Mouse (Mus musculus) small intestine, adult 2 months (tissue): Measurements from ENCODE around the gene Cmip.

ENCODE experiments used
- CTCF ChIP-seq: fragments of 200-500 bp; IDR thresholded peaks from 2 replicates; pipeline ENCODE4 v1.5.1; 2012; ENCODE audit warnings: low read depth, mild to moderate bottlenecking, control low read depth, inconsistent platforms, low read length, moderate library complexity, mixed read lengths; ENCODE audit not compliant: insufficient replicate concordance, insufficient read length; ENCODE audit errors: extremely low read depth
- POLR2A ChIP-seq: fragments of 200-500 bp; IDR thresholded peaks from 2 replicates; pipeline ENCODE4 v1.6.1; 2012; ENCODE audit warnings: low read depth, mild to moderate bottlenecking, control low read depth, inconsistent platforms, low read length, moderate library complexity

- no peak for TF ChIP-seq CTCF
- no peak for TF ChIP-seq POLR2A
These were observed 228.5 kb downstream of the Cmip start for GRCm38 (mm10) chr8:117485316-117485715.
